Mouse (Mus musculus) stomach, embryonic 16.5 days (tissue): ENCODE data around the gene Cenpf. TPM values are rescaled to one million over a fixed set of nuclear protein-coding genes. Genes with fewer than 3 reads are reported as not detected.

Experiments
- ATAC-seq: fragments of 200-750 bp; cut with Nextera tagmentation; 2 replicates; pipeline ENCODE4 v1.8.0; 2017; ENCODE audit warnings: moderate number of reproducible peaks, moderate TSS enrichment; ENCODE audit not compliant: insufficient read depth, low FRiP score
- H3K27ac ChIP-seq: fragments of 300-500 bp; sonication (generic); 2 replicates; pipeline ENCODE4 v1.5.1; 2014; ENCODE audit warnings: low read length
- H3K27me3 ChIP-seq: fragments of 300-500 bp; sonication (generic); 2 replicates; pipeline ENCODE4 v1.6.1; 2014; ENCODE audit warnings: low read length, control low read depth, mixed read lengths; ENCODE audit not compliant: control insufficient read depth, insufficient read depth
- H3K36me3 ChIP-seq: fragments of 300-500 bp; sonication (generic); 2 replicates; pipeline ENCODE4 v1.6.1; 2014; ENCODE audit warnings: low read length; ENCODE audit not compliant: control insufficient read depth, insufficient read depth
- H3K4me1 ChIP-seq: fragments of 300-500 bp; sonication (generic); 2 replicates; pipeline ENCODE4 v1.6.1; 2014; ENCODE audit warnings: low read length, control low read depth, mixed read lengths; ENCODE audit not compliant: control insufficient read depth, insufficient read depth
- H3K4me2 ChIP-seq: fragments of 300-500 bp; sonication (generic); 2 replicates; pipeline ENCODE4 v1.6.1; 2014; ENCODE audit warnings: low read depth, low read length, mixed read lengths
- H3K4me3 ChIP-seq: fragments of 300-500 bp; sonication (generic); replicated peaks from 2 replicates; pipeline ENCODE4 v1.5.1; 2014; ENCODE audit warnings: mild to moderate bottlenecking, low read length
- H3K9ac ChIP-seq: fragments of 300-500 bp; sonication (generic); 2 replicates; pipeline ENCODE4 v1.6.1; 2014; ENCODE audit warnings: low read length
- H3K9me3 ChIP-seq: fragments of 300-500 bp; sonication (generic); replicated peaks from 2 replicates; pipeline ENCODE4 v1.6.1; 2016; ENCODE audit warnings: low read length, control low read depth; ENCODE audit not compliant: control insufficient read depth
- WGBS: fragments of 180-500 bp; shearing (Covaris S2); extraction: QIAGEN DNeasy Blood & Tissue Kit; methylation state at CpG from one replicate; pipeline ENCODE4 v1.1.7; 2014; 5-methylcytosine and 5-hydroxymethylcytosine counted together
- polyA plus RNA-seq: library from polyadenylated mRNA; unstranded; fragments of >200 nt; fragmentation: Nextera tagmentation; extraction: Ambion mirVana; gene quantifications from 2 replicates; pipeline ENCODE4 v1.2.1, GENCODE M21; 2015

The Cenpf gene
- polyA plus RNA-seq, 1 experiment from 2014 or later: 56.0 TPM

DNA sequence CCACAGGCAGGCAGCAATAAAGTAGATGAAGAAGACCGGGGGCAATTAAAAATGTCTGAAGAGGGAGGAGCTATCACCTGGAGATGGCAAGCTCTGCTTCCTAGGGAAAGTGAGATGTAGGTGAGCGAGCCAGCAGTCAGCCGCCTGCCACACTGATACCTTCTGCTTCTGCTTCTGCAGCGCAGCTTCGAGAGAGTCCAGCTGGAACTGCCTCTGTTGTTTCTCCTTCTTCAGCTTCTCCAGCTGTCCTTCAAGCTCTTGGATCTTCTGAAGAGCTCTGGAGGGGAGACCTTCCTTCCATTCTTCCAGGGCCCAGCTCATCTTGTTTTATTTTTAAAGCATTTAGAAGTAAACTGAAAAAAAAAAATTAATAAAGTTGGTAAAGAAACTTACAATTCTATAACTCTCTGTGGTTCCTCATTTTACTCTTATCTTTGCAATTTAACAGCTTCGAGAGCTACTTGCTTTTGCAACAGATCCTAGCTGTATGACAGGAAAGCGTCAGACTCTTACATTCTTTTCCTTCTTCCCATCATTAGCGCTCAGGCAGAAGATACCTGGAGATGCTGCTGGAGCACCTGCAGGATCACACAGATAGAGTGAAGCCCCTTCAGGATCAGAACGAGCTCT is 3.0 kb downstream of the Cenpf start:
- H3K36me3 ChIP-seq: peaks cover 25% of the 10 kb centered on the region
- 91% methylated on average over 9 of the region's 9 CpGs for WGBS

DNA sequence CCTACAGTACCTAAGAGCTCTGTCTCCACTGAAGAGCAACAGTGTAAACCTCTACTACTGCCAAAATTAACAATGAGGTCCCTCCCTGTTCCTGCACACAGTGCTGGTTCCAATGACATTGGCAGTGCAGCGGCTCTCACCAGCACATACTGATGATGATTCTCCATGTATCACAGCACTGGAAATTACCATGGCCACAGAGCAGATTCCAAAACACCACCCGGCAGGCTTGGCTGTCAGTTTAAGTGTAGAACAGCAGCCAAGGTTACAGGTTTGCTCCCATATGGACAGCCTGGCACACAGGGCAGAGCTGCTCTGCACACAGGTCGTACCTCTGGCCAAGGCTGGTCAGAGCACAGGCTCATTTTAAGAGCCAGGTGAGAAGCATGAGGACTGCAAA is 8.3 kb downstream of the Cenpf start:
- Histone ChIP-seq H3K9me3 (no peaks in the 10 kb centered on the region), H3K27me3 (no peaks in the 10 kb centered on the region), H3K36me3 (peaks cover 36% of the 10 kb centered on the region), H3K27ac (no peak overlapping the region), H3K4me3 (no peak overlapping the region), H3K9ac (no peak overlapping the region), H3K4me1 (no peaks in the 10 kb centered on the region), H3K4me2 (no peak overlapping the region)
- ATAC-seq: no peak
- WGBS: 93% methylated on average over 3 of the region's 3 CpGs

More for the DNA sequence above, 3.0 kb downstream of the Cenpf start:
- Histone ChIP-seq H3K27me3 (no peaks in the 10 kb centered on the region), H3K4me1 (peaks cover 31% of the 10 kb centered on the region), H3K9ac (no peak overlapping the region), H3K4me2 (no peak overlapping the region), H3K27ac (no peak overlapping the region), H3K4me3 (no peak overlapping the region), H3K9me3 (no peaks in the 10 kb centered on the region)
- ATAC-seq: no peak

DNA sequence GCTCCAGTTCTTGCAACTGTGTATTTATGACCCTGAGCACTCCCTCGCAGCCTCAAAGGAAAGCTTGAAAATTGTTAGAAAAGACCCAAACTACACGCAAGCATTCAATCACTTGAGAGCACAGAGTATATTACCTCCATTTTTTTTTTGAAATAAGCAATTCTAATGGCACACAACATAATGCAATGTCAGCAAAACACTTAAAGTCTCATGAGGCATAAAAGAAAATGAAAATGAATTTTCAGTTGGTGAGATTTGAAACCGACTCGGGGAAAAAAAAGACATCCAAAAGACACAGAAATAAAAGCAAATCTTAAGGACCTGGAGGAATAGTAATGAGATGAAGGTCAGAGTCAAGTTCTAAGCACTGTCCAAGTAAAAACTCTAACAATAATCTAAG is 11.9 kb downstream of the Cenpf start:
- Histone ChIP-seq H3K27me3 (no peaks in the 10 kb centered on the region), H3K4me2 (no peak overlapping the region), H3K4me3 (no peak overlapping the region), H3K27ac (no peak overlapping the region), H3K36me3 (peaks cover 17% of the 10 kb centered on the region), H3K9me3 (no peaks in the 10 kb centered on the region), H3K9ac (no peak overlapping the region), H3K4me1 (no peaks in the 10 kb centered on the region)
- WGBS: 85% methylated on average over 4 of the region's 4 CpGs
- no peak for ATAC-seq

DNA sequence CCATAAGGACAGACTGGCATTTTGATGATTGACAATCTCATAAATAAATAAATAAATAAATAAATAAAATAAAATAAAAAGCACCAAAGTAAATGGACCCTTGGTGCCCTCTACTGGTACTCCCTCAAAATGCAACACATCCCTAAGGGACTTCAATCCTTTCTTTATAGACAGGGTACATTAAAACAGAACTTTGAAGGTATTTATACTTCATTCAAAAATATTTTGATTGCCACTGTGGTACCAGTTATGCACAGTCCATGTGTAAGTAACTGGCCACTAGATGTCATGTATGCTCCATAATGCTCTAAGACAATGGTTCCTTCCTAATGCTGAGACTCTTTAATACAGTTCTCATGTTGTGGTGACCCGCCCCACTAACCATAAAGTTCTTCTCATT is 12.5 kb downstream of the Cenpf start:
- no peak overlapping the region for H3K4me3 ChIP-seq
- H3K36me3 ChIP-seq: peaks cover 17% of the 10 kb centered on the region
- no peak overlapping the region for H3K9ac ChIP-seq
- H3K9me3 ChIP-seq: no peaks in the 10 kb centered on the region
- no peaks in the 10 kb centered on the region for H3K27me3 ChIP-seq
- H3K4me1 ChIP-seq: no peaks in the 10 kb centered on the region
- WGBS: 96% methylated on average over 1 of the region's 1 CpGs
- ATAC-seq: no peak
- H3K4me2 ChIP-seq: no peak overlapping the region
- H3K27ac ChIP-seq: no peak overlapping the region

DNA sequence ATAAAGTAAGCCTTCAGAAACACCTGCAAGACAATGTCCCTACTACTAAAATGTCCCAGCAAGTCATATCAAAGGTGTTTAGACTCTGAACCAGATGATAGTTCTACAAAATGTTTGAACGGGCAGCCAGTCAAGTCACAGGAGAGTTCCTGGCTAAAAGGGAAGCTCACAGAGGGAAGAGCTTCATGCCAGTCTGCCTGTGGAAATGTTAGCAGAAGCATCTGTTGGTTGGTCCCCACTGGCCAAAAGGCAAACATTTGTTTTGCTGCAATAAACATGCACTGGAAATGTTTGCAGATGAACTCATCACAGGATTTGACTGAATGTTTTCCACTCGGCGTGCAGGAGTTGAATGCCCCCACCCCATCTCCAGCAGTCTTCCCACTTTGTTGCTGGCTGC is 21.9 kb downstream of the Cenpf start:
- 0 out of 2 replicates have a peak, but pooled peaks cover 3% of the 10 kb centered on the region for H3K36me3 ChIP-seq
- no peaks in the 10 kb centered on the region for H3K27me3 ChIP-seq

DNA sequence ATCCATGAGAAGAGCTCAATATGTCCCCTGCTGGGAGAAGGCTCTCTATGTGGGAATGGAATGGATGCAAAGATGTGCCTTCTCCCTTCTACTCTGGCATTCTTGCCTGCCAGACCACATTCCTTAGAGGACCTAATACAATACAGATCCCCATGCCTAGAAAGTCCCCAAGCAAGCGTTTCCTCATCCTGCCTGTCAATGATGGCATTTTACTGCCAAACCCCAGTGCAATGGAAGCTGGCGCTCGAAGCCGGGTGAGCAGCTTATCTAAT is 23.1 kb downstream of the Cenpf start:
- Histone ChIP-seq H3K27me3 (no peaks in the 10 kb centered on the region), H3K4me2 (no peak overlapping the region), H3K4me1 (no peaks in the 10 kb centered on the region), H3K27ac (no peak overlapping the region), H3K36me3 (0 out of 2 replicates have a peak, but pooled peaks cover 4% of the 10 kb centered on the region), H3K9ac (no peak overlapping the region), H3K4me3 (no peak overlapping the region), H3K9me3 (no peaks in the 10 kb centered on the region)
- no peak for ATAC-seq
- 72% methylated on average over 4 of the region's 4 CpGs for WGBS

More for the DNA sequence above, 21.9 kb downstream of the Cenpf start:
- WGBS: 76% methylated on average over 3 of the region's 3 CpGs
- ATAC-seq: no peak
- Histone ChIP-seq H3K9me3 (no peaks in the 10 kb centered on the region), H3K4me3 (no peak overlapping the region), H3K4me1 (no peaks in the 10 kb centered on the region), H3K27ac (no peak overlapping the region), H3K9ac (no peak overlapping the region), H3K4me2 (no peak overlapping the region)

DNA sequence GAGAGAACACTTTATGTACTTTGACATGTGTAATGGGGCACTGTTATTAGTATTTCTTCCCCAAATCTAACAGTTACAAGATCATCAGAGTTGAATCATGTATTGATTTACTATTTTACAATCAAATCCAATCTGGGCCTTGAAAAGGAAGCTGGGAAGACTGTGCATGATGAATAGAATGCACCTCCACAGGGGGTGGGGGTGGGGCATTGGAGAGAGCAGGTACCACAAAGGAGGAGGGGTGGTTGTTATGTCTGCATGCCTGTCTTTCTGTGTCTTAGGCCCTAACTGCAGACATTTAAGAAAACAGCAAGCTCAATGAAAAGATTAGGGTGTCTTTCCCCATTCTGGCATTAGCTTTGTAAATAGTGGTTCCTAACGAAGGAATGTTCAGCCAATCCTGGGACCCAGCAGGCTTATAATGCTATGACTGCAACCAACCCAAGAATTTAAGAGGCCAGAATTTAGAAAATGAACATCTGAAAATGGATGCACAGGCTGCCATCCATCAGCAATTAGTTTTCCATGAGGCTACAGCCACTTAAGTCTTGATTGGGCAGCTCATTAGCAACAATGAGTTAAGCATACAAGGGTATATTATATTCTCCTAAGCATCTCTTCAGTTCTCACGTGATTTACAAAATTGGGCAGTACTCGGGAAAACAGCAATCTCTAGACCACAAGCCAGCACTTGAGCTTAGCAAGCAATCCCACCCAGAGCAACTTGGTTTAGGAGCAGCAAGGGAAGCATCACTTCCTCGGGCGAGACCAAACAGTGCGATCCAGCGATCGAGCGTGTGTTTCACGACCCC is 23.6 kb downstream of the Cenpf start:
- H3K4me2 ChIP-seq: no peak overlapping the region
- 86% methylated on average over 10 of the region's 10 CpGs for WGBS

DNA sequence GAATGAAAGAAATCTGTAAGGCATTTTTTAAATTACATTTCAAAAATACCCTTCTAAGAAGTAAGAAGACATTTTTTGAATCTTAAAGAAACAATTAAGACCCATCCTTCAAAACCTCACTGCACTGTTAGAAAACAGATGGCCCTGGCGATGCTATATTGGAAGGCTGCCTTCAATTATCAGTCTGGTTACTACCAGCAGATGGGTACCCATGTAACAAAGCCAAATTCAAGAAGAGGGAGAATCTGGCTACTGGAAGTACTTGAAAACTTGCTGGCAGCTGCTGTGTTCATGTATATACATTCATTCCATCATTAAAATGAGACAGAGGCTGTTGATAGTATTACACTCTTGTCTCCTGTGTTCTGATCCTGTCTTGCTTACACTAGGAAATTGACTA is 24.4 kb downstream of the Cenpf start:
- Histone ChIP-seq H3K4me3 (no peak overlapping the region), H3K4me2 (no peak overlapping the region), H3K36me3 (0 out of 2 replicates have a peak, but pooled peaks cover 4% of the 10 kb centered on the region), H3K27ac (no peak overlapping the region), H3K9ac (no peak overlapping the region), H3K4me1 (no peaks in the 10 kb centered on the region), H3K27me3 (no peaks in the 10 kb centered on the region), H3K9me3 (no peaks in the 10 kb centered on the region)
- no peak for ATAC-seq
- WGBS: 74% methylated on average over 1 of the region's 1 CpGs

More for the DNA sequence above, 23.6 kb downstream of the Cenpf start:
- Histone ChIP-seq H3K27me3 (no peaks in the 10 kb centered on the region), H3K9ac (no peak overlapping the region), H3K36me3 (0 out of 2 replicates have a peak, but pooled peaks cover 4% of the 10 kb centered on the region), H3K9me3 (no peaks in the 10 kb centered on the region), H3K27ac (no peak overlapping the region), H3K4me3 (no peak overlapping the region), H3K4me1 (no peaks in the 10 kb centered on the region)
- ATAC-seq: no peak

DNA sequence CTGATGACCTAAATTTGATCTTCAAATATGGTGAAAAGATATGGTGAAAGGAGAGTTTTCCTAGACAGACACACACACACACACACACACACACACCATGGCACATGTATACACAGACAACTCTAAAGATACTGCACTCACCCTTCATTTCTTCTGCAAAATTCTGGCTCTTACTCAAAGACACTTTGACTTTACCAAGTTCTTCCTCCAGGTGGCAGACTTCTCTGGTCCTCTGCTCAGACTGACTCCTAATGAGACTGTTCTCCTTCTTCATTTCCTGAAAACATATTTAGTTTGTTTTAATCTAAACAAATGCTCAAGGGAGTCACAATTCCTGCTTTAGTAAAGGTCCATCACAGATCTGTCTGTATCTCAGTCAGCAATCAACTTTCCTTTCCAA is 26.0 kb downstream of the Cenpf start:
- 0 out of 2 replicates have a peak, but pooled peaks cover 8% of the 10 kb centered on the region for H3K36me3 ChIP-seq
- no peak overlapping the region for H3K27ac ChIP-seq
- no peaks in the 10 kb centered on the region for H3K9me3 ChIP-seq
- no peak for ATAC-seq
- H3K9ac ChIP-seq: no peak overlapping the region
- no peak overlapping the region for H3K4me3 ChIP-seq
- no peaks in the 10 kb centered on the region for H3K27me3 ChIP-seq
- H3K4me1 ChIP-seq: no peaks in the 10 kb centered on the region
- H3K4me2 ChIP-seq: no peak overlapping the region
